Mouse (Mus musculus) liver, embryonic 11.5 days (tissue): ENCODE measurements around the gene Ccl20. TPM values are rescaled to one million over a fixed set of nuclear protein-coding genes. Genes with fewer than 3 reads are reported as not detected.

Experiments
- ATAC-seq: fragments of 200-750 bp; cut with Nextera tagmentation; replicated peaks from 2 replicates; pipeline ENCODE4 v1.8.0; 2017; ENCODE audit warnings: moderate number of reproducible peaks, mild to moderate bottlenecking, moderate TSS enrichment, moderate library complexity; ENCODE audit not compliant: low FRiP score
- DNase-seq: peaks from one replicate; pipeline ENCODE4 v3.0.0-alpha.2; 2017; ENCODE audit warnings: low spot score
- H3K27ac ChIP-seq: fragments of 300-500 bp; sonication (generic); 2 replicates; pipeline ENCODE4 v1.5.1; 2014; ENCODE audit warnings: mild to moderate bottlenecking, low read depth, low read length, control low read depth
- H3K27me3 ChIP-seq: fragments of 300-500 bp; sonication (generic); replicated peaks from 2 replicates; pipeline ENCODE4 v1.6.1; 2014; ENCODE audit warnings: low read length, mixed read lengths; ENCODE audit not compliant: control insufficient read depth, insufficient read depth
- H3K36me3 ChIP-seq: fragments of 300-500 bp; sonication (generic); 2 replicates; pipeline ENCODE4 v1.6.1; 2014; ENCODE audit warnings: mild to moderate bottlenecking, low read length, moderate library complexity, mixed read lengths; ENCODE audit not compliant: control insufficient read depth, insufficient read depth
- H3K4me1 ChIP-seq: fragments of 300-500 bp; sonication (generic); replicated peaks from 2 replicates; pipeline ENCODE4 v1.6.1; 2014; ENCODE audit warnings: low read length, mixed read lengths; ENCODE audit not compliant: control insufficient read depth, insufficient read depth
- H3K4me2 ChIP-seq: fragments of 300-500 bp; sonication (generic); 2 replicates; pipeline ENCODE4 v1.6.1; 2014; ENCODE audit warnings: mild to moderate bottlenecking, control low read depth, moderate library complexity
- H3K4me3 ChIP-seq: fragments of 300-500 bp; sonication (generic); 2 replicates; pipeline ENCODE4 v1.5.1; 2014; ENCODE audit warnings: low read depth, low read length, control low read depth
- H3K9ac ChIP-seq: fragments of 300-500 bp; sonication (generic); 2 replicates; pipeline ENCODE4 v1.6.1; 2014; ENCODE audit warnings: low read depth, low read length, control low read depth
- H3K9me3 ChIP-seq: fragments of 300-500 bp; sonication (generic); 2 replicates; pipeline ENCODE4 v1.6.1; 2016; ENCODE audit warnings: low read length, inconsistent platforms, mixed read lengths; ENCODE audit not compliant: control insufficient read depth
- WGBS: fragments of 180-500 bp; shearing (Covaris S2); extraction: QIAGEN DNeasy Blood & Tissue Kit; methylation state at CpG from one replicate; pipeline ENCODE4 v1.1.7; 2014; 5-methylcytosine and 5-hydroxymethylcytosine counted together
- polyA plus RNA-seq: library from polyadenylated mRNA; unstranded; fragments of >200 nt; fragmentation: Nextera tagmentation; extraction: Ambion mirVana; gene quantifications from 2 replicates; pipeline ENCODE4 v1.2.1, GENCODE M21; 2014

Ccl20 gene
- polyA plus RNA-seq, 1 experiment from 2014 or later = 0.23 TPM

DNA sequence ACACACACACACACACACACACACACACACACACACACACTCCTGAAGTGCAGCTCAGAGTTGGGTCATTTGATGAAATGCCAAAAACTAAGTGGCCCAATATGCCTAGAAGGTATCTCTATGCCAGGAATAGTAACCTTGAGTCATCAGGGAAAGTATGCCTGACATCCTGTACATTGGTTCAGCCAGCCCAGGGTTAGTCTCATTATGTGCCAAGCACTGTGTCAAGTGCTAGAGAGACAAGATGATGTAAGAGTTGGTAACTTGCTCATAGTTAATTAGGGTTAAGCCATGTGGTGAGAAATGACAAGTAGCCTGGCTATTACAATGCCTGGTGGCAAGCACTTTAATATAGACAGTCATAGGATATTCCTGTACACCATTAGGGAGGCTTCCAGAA is 3.3 kb downstream of the Ccl20 start:
- Histone ChIP-seq H3K9me3 (no peaks in the 10 kb centered on the region), H3K27me3 (no peaks in the 10 kb centered on the region), H3K4me3 (no peak overlapping the region), H3K36me3 (no peaks in the 10 kb centered on the region), H3K9ac (no peak overlapping the region), H3K4me2 (no peak overlapping the region), H3K27ac (no peak overlapping the region), H3K4me1 (no peaks in the 10 kb centered on the region)
- DNase-seq = no peak
- ATAC-seq = no peak

- 74% methylated on average over 3 of the region's 3 CpGs for whole genome bisulfite sequencing
- H3K4me2 ChIP-seq = no peak overlapping the region
- no peaks in the 10 kb centered on the region for H3K36me3 ChIP-seq
- H3K27me3 ChIP-seq = no peaks in the 10 kb centered on the region
- ATAC-seq = no peak
- no peak for DNase-seq
- H3K4me1 ChIP-seq = no peaks in the 10 kb centered on the region
- no peaks in the 10 kb centered on the region for H3K9me3 ChIP-seq
- no peak overlapping the region for H3K9ac ChIP-seq
- H3K27ac ChIP-seq = no peak overlapping the region
- H3K4me3 ChIP-seq = no peak overlapping the region
Observed at GRCm38 (mm10) chr1:83120312-83120711, 3.7 kb downstream of the Ccl20 start.

DNA sequence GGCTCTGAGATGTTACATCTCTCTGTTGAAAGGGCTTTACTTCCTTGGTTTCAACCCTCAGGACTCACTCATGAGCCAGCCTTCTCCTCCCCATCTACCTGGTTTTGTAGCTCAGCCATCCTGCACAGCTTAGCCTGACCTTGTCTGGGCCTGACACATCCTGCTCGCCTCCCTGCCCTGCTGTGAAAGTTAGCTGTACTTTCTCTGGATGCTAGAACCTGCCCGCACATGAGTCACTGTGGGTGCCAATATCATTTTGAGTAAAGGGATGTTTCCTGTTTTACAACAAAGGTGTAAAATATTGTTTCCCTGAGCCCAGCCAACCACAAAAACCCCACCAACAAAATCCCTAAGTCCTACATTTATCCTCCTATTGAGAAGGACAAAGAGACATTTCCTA is 6.6 kb downstream of the Ccl20 start:
- H3K9me3 ChIP-seq = no peaks in the 10 kb centered on the region
- no peak overlapping the region for H3K9ac ChIP-seq
- H3K4me3 ChIP-seq = no peak overlapping the region
- H3K4me1 ChIP-seq = no peaks in the 10 kb centered on the region
- DNase-seq (no peak), ATAC-seq (no peak)
- H3K27ac ChIP-seq = no peak overlapping the region
- no peaks in the 10 kb centered on the region for H3K36me3 ChIP-seq
- no peaks in the 10 kb centered on the region for H3K27me3 ChIP-seq
- no peak overlapping the region for H3K4me2 ChIP-seq
- WGBS = 73% methylated on average over 2 of the region's 2 CpGs

- ATAC-seq (no peak), DNase-seq (no peak)
- Histone ChIP-seq H3K4me3 (no peak overlapping the region), H3K4me2 (no peak overlapping the region), H3K36me3 (no peaks in the 10 kb centered on the region), H3K27ac (no peak overlapping the region), H3K9ac (no peak overlapping the region), H3K27me3 (no peaks in the 10 kb centered on the region), H3K4me1 (no peaks in the 10 kb centered on the region), H3K9me3 (no peaks in the 10 kb centered on the region)
- WGBS = 61% methylated on average over 7 of the region's 7 CpGs
Observed at GRCm38 (mm10) chr1:83135829-83136228, 19.3 kb downstream of the Ccl20 start.

DNA sequence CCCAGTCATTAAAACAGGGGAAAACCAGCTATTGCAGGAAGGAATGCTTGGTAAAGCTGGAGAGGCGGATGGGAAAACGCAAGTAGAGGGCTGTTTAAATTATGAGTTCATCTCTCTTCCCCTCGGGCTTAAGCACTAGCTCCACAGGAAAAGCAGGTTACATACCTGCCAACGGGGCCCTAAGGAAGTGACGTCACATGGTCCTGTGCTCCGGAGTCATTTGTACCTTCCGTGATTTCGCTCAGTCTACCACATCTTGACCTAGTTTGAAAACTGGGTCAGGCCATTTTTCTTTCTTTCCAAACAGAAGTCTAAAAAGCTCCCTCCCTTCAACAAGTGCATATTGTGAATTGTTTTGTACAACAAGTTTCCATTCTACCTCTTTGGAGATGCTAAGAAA is 21.3 kb downstream of the Ccl20 start:
- Histone ChIP-seq H3K27me3 (no peaks in the 10 kb centered on the region), H3K27ac (no peak overlapping the region), H3K4me2 (no peak overlapping the region), H3K36me3 (no peaks in the 10 kb centered on the region), H3K9ac (no peak overlapping the region), H3K9me3 (no peaks in the 10 kb centered on the region), H3K4me1 (no peaks in the 10 kb centered on the region), H3K4me3 (no peak overlapping the region)
- DNase-seq (no peak), ATAC-seq (no peak)
- WGBS = 83% methylated on average over 8 of the region's 8 CpGs

- Histone ChIP-seq H3K4me3 (no peak overlapping the region), H3K9me3 (no peaks in the 10 kb centered on the region), H3K9ac (no peak overlapping the region), H3K4me1 (no peaks in the 10 kb centered on the region), H3K27ac (no peak overlapping the region), H3K4me2 (no peak overlapping the region), H3K36me3 (no peaks in the 10 kb centered on the region), H3K27me3 (no peaks in the 10 kb centered on the region)
- DNase-seq (no peak), ATAC-seq (no peak)
- 82% methylated on average over 6 of the region's 6 CpGs for WGBS
Observed at GRCm38 (mm10) chr1:83138721-83139120, 22.2 kb downstream of the Ccl20 start.

DNA sequence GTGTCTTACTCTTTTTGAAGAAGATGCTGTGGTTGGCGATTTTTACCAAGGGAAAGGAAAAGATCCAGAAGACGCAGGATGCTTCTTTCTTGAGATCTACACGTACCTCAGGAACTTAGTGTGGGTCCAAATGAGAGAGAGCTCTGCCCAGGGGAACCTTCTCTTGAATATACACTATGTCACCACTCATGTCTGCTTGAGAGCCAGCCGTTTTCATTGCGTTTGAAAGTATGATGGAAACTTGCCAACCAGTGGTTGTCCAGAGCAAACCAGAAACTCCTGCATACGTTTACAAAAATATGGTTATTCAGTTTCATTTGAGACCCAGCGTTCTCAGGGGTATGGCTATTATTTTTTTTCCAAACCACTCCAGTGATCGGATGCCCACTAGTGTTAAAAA is 24.9 kb downstream of the Ccl20 start:
- no peak overlapping the region for H3K27ac ChIP-seq
- no peak for DNase-seq
- no peaks in the 10 kb centered on the region for H3K9me3 ChIP-seq
- no peaks in the 10 kb centered on the region for H3K4me1 ChIP-seq
- H3K4me3 ChIP-seq = no peak overlapping the region
- no peaks in the 10 kb centered on the region for H3K36me3 ChIP-seq
- H3K4me2 ChIP-seq = no peak overlapping the region
- WGBS = 83% methylated on average over 8 of the region's 8 CpGs
- no peak for ATAC-seq
- H3K27me3 ChIP-seq = no peaks in the 10 kb centered on the region
- no peak overlapping the region for H3K9ac ChIP-seq

- ATAC-seq = no peak
- 69% methylated on average over 5 of the region's 5 CpGs for WGBS
- Histone ChIP-seq H3K9me3 (no peaks in the 10 kb centered on the region), H3K4me2 (no peak overlapping the region), H3K36me3 (no peaks in the 10 kb centered on the region), H3K27me3 (no peaks in the 10 kb centered on the region), H3K9ac (no peak overlapping the region), H3K4me3 (no peak overlapping the region), H3K4me1 (no peaks in the 10 kb centered on the region), H3K27ac (no peak overlapping the region)
- no peak for DNase-seq
Observed at GRCm38 (mm10) chr1:83142055-83142454, 25.5 kb downstream of the Ccl20 start.

GRCm38 (mm10) chr1:83146547-83146946 is 30.0 kb downstream of the Ccl20 start:
- Histone ChIP-seq H3K36me3 (no peaks in the 10 kb centered on the region), H3K4me1 (no peaks in the 10 kb centered on the region), H3K4me3 (no peak overlapping the region), H3K9me3 (no peaks in the 10 kb centered on the region), H3K27ac (no peak overlapping the region), H3K4me2 (no peak overlapping the region), H3K9ac (no peak overlapping the region), H3K27me3 (no peaks in the 10 kb centered on the region)
- no peak for DNase-seq
- ATAC-seq = no peak
- WGBS = 74% methylated on average over 2 of the region's 2 CpGs
